Mouse (Mus musculus): ENCODE results near the gene Ppp2r5c.

Ppp2r5c gene

GRCm38 (mm10) chr12:110511856-110512433, 65.0 kb downstream of the Ppp2r5c start:
- no peak for DNase-seq (ENCODE audit: low read depth, low spot score)

GRCm38 (mm10) chr12:110512884-110513283, 66.0 kb downstream of the Ppp2r5c start:
- DNase-seq (ENCODE audit: low read depth, low spot score): no peak

GRCm38 (mm10) chr12:110515676-110516075, 68.8 kb downstream of the Ppp2r5c start:
- no peak for DNase-seq (ENCODE audit: low read depth, low spot score)

- no peak for DNase-seq (ENCODE audit: low read depth, low spot score)
These were observed 73.5 kb downstream of the Ppp2r5c start for GRCm38 (mm10) chr12:110520236-110520987.

GRCm38 (mm10) chr12:110523526-110523925, 76.6 kb downstream of the Ppp2r5c start:
- DNase-seq (ENCODE audit: low read depth, low spot score): no peak

GRCm38 (mm10) chr12:110532711-110533110, 85.8 kb downstream of the Ppp2r5c start:
- no peak for DNase-seq (ENCODE audit: low read depth, low spot score)

GRCm38 (mm10) chr12:110533151-110533550, 86.2 kb downstream of the Ppp2r5c start:
- no peak for DNase-seq (ENCODE audit: low read depth, low spot score)

- no peak for DNase-seq (ENCODE audit: low read depth, low spot score)
These were observed 86.9 kb downstream of the Ppp2r5c start for GRCm38 (mm10) chr12:110533832-110534231.

GRCm38 (mm10) chr12:110535361-110535760, 88.4 kb downstream of the Ppp2r5c start:
- no peak for DNase-seq (ENCODE audit: low read depth, low spot score)

GRCm38 (mm10) chr12:110537751-110538150, 90.8 kb downstream of the Ppp2r5c start:
- DNase-seq (ENCODE audit: low read depth, low spot score): no peak

GRCm38 (mm10) chr12:110539346-110539745, 92.4 kb downstream of the Ppp2r5c start:
- no peak for DNase-seq (ENCODE audit: low read depth, low spot score)

- no peak for DNase-seq (ENCODE audit: low read depth, low spot score)
These were observed 92.9 kb downstream of the Ppp2r5c start for GRCm38 (mm10) chr12:110539798-110540197.

- no peak for DNase-seq (ENCODE audit: low read depth, low spot score)
These were observed 93.4 kb downstream of the Ppp2r5c start for GRCm38 (mm10) chr12:110540273-110540672.

GRCm38 (mm10) chr12:110541001-110541400, 94.1 kb downstream of the Ppp2r5c start:
- DNase-seq (ENCODE audit: low read depth, low spot score): no peak

- DNase-seq (ENCODE audit: low read depth, low spot score): no peak
These were observed 94.6 kb downstream of the Ppp2r5c start for GRCm38 (mm10) chr12:110541528-110541927.

GRCm38 (mm10) chr12:110545040-110545701, 98.3 kb downstream of the Ppp2r5c start:
- no peak for DNase-seq (ENCODE audit: low read depth, low spot score)

GRCm38 (mm10) chr12:110547573-110547972, 100.7 kb downstream of the Ppp2r5c start:
- DNase-seq (ENCODE audit: low read depth, low spot score): no peak

GRCm38 (mm10) chr12:110549437-110550112, 102.7 kb downstream of the Ppp2r5c start:
- no peak for DNase-seq (ENCODE audit: low read depth, low spot score)

- no peak for DNase-seq (ENCODE audit: low read depth, low spot score)
These were observed 103.4 kb downstream of the Ppp2r5c start for GRCm38 (mm10) chr12:110550364-110550763.

- DNase-seq (ENCODE audit: low read depth, low spot score): no peak
These were observed 105.2 kb downstream of the Ppp2r5c start for GRCm38 (mm10) chr12:110552113-110552512.

- DNase-seq (ENCODE audit: low read depth, low spot score): no peak
These were observed 106.4 kb downstream of the Ppp2r5c start for GRCm38 (mm10) chr12:110553362-110553761.

Measured in brain, embryonic 18.5 days (tissue).